Mouse (Mus musculus) brain, embryonic 14.5 days (tissue): ENCODE results near the gene Palld.

ENCODE experiments used
- CTCF ChIP-seq: fragments of 200-500 bp; IDR thresholded peaks from 2 replicates; pipeline ENCODE4 v1.5.1; 2012; ENCODE audit warnings: inconsistent platforms, mild to moderate bottlenecking, moderate library complexity, borderline replicate concordance; ENCODE audit not compliant: insufficient read depth, insufficient read length; ENCODE audit errors: extremely low read depth
- POLR2A ChIP-seq: fragments of 200-500 bp; IDR thresholded peaks from 2 replicates; pipeline ENCODE4 v1.6.1; 2012; ENCODE audit warnings: mild to moderate bottlenecking, inconsistent platforms, borderline replicate concordance; ENCODE audit not compliant: poor library complexity, insufficient read depth, insufficient read length, severe bottlenecking; ENCODE audit errors: extremely low read depth

- TF ChIP-seq CTCF: no peak
- TF ChIP-seq POLR2A: no peak
Observed at GRCm38 (mm10) chr8:61705491-61705890, 197.0 kb downstream of the Palld start.
